In the genomic region with DNA sequence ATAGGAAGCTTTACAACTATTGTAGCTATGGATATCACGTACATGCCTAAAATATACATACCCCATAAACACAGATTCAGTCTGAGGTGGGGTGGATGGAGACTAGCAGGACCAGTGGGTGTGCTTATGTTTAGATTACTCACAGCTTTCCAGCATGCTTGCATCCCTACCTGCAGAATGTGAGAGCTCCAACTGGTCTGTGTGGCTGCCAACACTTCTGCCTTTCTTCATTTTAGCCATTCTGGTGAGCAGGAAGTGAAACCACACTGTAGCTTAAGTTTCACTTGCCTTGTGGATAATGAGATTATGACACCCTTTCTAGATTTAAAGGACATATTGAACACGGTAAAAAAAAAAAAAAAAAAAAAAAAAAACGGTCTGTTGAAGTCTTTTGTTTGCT, we compare ENCODE assay signal across 18 mouse cellular contexts.
A peak's percentile ranks its signal among the peaks of the same experiment; 100 is the strongest.
DNase-seq lines count a peak whose midpoint lies in the region; ATAC-seq and TF ChIP-seq lines count a peak whose summit lies in the region.
"Had no signal": no experiment of that assay in that cellular context is flagged by ENCODE, and none has a peak within 500 bp of the region (broad histone marks: within the 10 kb centered on the region; RNA-seq: fewer than 3 reads in every experiment).

No protein-coding gene starts in this region.

- TF ChIP-seq CTCF in layer of hippocampus, adult 2 months (conservative IDR thresholded peaks at IDR 0.05) = 0 out of 2 replicates have a peak, but pooled peaks have one; percentile 17

- H3K27ac ChIP-seq in layer of hippocampus, adult 2 months = no peak overlapping the region
- H3K27ac ChIP-seq: embryonic facial prominence, embryonic 10.5 days; kidney, postnatal 0 days; limb, embryonic 10.5 days; liver, embryonic 14.5 days had no signal

- ATAC-seq in megakaryocyte progenitor cell, adult 5-6 weeks (replicated peaks; ENCODE audit: poor library complexity) = peak; percentile 93
- ATAC-seq: forebrain, postnatal 0 days had no signal

- no peak overlapping the region for H3K4me3 ChIP-seq in layer of hippocampus, adult 2 months
- H3K4me3 ChIP-seq: embryonic facial prominence, embryonic 10.5 days; erythroblast, embryonic 14.5 days; limb, embryonic 10.5 days; myocyte had no signal

- DNase-seq in layer of hippocampus, adult 2 months (ENCODE audit: low spot score in 2 of 2) = no peak
- DNase-seq in layer of hippocampus, adult 11-12 months (ENCODE audit: low spot score) = no peak
- peak; percentile 32 for DNase-seq in CD4-positive, CD25-positive, alpha-beta regulatory T cell, adult 2 months (ENCODE audit: low read depth, low spot score)
- peak; percentile 69 for DNase-seq in brain, adult 2 months (ENCODE audit: low read depth, low spot score)
- DNase-seq in adrenal gland, adult 8-10 months = no peak
- no peak for DNase-seq in kidney, postnatal 36 days
- DNase-seq: forebrain, postnatal 0 days; gastrocnemius, postnatal 14 days; lung, postnatal 10 days; right cerebral cortex, postnatal 14 days; thymus, adult 18-20 months had no signal

Comparison
In these comparisons a context has a peak if more than half of its experiments do, and no peak if none do; other contexts are left out.
1. DNase-seq: peak in CD4-positive, CD25-positive, alpha-beta regulatory T cell, adult 2 months (single experiment) and brain, adult 2 months (single experiment); none in layer of hippocampus, adult 2 months (0 of 2), layer of hippocampus, adult 11-12 months (single experiment), adrenal gland, adult 8-10 months (single experiment) and kidney, postnatal 36 days (0 of 2).